Mouse (Mus musculus) monocyte, adult 59 days (primary cell): ENCODE results near the gene Saa2. TPM values are rescaled to one million over a fixed set of nuclear protein-coding genes. Genes with fewer than 3 reads are reported as not detected.

Experiments used
- total RNA-seq, 2 experiments: library from RNA; stranded (reverse); gene quantifications; one replicate each; pipeline ENCODE4 v1.2.4; 2023

The Saa2 gene
- total RNA-seq: not detected

GRCm38 (mm10) chr7:46751490-46751889 lies at the start of gene Saa2:
Gene Saa2, plus strand, starts transcription at chr7:46751790.

GRCm38 (mm10) chr7:46710390-46710844 lies 41.2 kb upstream of the Saa2 start, which contains the start of gene Saal1:
Gene Saal1, minus strand, starts transcription at chr7:46710680.

GRCm38 (mm10) chr7:46715600-46715999 lies 36.0 kb upstream of the Saa2 start, which contains the start of gene Saa3:
Gene Saa3, minus strand, starts transcription at chr7:46715700.

GRCm38 (mm10) chr7:46732458-46732857 lies 19.1 kb upstream of the Saa2 start, which contains the start of gene Saa4:
Gene Saa4, minus strand, starts transcription at chr7:46732603.

GRCm38 (mm10) chr7:46742880-46743279 lies 8.7 kb upstream of the Saa2 start, which contains the start of gene Saa1:
Gene Saa1, minus strand, starts transcription at chr7:46742980.

GRCm38 (mm10) chr7:46795287-46796205 lies 44.0 kb downstream of the Saa2 start, which contains the start of the genes Hps5 and Gtf2h1:
Gene Hps5, minus strand, starts transcription at chr7:46796064.
Gene Gtf2h1, plus strand, starts transcription at chr7:46796103.

Other genes starting within 250 kb of the Saa2 start
- 10 to 100 TPM; 13.5 to 16.1 TPM for gene Sergef, start 112.0 kb upstream of the Saa2 start, total RNA-seq
- under 1 TPM in 1 of 2 experiments, not detected in 1; 0.24 TPM for gene Tph1, start 79.3 kb upstream of the Saa2 start, total RNA-seq
- 1 to 10 TPM; 5.8 to 7.5 TPM for gene Saal1, start 41.1 kb upstream of the Saa2 start, total RNA-seq
- 10 to 100 TPM in 1 of 2 experiments, 1 to 10 TPM in 1; 7.7 to 25.8 TPM for gene Saa3, start 36.1 kb upstream of the Saa2 start, total RNA-seq
- not detected for gene Saa4, start 19.2 kb upstream of the Saa2 start, total RNA-seq
- not detected for gene Saa1, start 8.8 kb upstream of the Saa2 start, total RNA-seq
- gene Hps5, start 44.3 kb downstream of the Saa2 start, total RNA-seq: 10 to 100 TPM; 72.8 to 83.2 TPM
- 10 to 100 TPM; 45.2 to 51.2 TPM for gene Gtf2h1, start 44.3 kb downstream of the Saa2 start, total RNA-seq
- 100 to 1,000 TPM; 165 to 177 TPM for gene Ldha, start 89.7 kb downstream of the Saa2 start, total RNA-seq
- gene Ldhc, start 109.4 kb downstream of the Saa2 start, total RNA-seq: not detected
- 10 to 100 TPM; 60.2 to 69.5 TPM for gene Tsg101, start 168.2 kb downstream of the Saa2 start, total RNA-seq
- 1 to 10 TPM; 9.4 to 9.7 TPM for gene Uevld, start 206.7 kb downstream of the Saa2 start, total RNA-seq
- gene Gm9999, start 231.8 kb downstream of the Saa2 start, total RNA-seq: not detected